Mouse (Mus musculus) urinary bladder, postnatal 14 days (tissue): ENCODE results near the gene Serpinb3d.
"Not testable (repeated sequence)": the region's sequence is repeated elsewhere in the genome, so short reads cannot be mapped to it uniquely, and the experiment has no call there.

Experiments used
- DNase-seq: peaks from one replicate; pipeline ENCODE4 v3.0.0; 2021; ENCODE audit warnings: low spot score

Serpinb3d gene

GRCm38 (mm10) chr1:107083406-107083805, at the start of gene Serpinb3d:
Gene Serpinb3d (minus strand): TSS chr1:107083506.
- no peak for DNase-seq

DNA sequence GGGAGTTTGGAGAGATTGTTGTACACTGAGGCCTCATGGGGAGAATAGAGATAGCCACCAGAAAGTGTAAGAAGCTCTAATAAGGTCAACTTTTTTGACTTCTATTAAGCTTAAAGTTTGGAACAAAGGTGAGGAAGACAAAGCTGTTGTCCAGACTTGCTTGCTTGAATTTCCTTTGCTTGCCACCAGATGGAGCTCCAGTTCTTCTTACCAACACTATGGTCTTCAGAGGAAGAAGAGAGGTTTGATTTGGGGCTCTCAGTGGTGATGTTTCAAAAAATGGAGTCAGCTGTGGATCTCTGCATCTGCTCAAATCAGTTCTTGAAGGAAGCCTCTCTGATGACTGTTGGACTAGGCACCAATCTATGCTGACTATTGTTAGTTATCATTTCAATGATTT, 44.1 kb upstream of the Serpinb3d start:
- not testable (repeated sequence) for DNase-seq

DNA sequence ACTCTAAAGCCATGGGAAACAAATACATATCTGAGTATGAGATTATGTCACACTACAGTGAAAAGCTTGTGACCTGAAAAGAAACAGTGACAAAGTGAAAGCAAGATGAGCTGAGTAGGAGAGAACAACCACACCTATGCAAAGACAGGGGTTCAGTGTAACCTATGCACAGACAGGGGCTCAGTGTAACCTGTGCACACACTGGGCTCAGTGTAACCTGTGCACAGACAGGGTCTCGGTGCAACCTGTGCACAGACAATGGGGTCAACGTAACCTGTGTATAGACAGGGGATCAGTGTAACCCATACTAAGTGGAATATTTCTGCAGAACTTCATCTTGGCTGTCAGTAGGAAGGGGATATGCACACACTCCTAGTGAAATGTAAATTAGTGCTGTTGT, 15.1 kb upstream of the Serpinb3d start:
- DNase-seq = no peak

DNA sequence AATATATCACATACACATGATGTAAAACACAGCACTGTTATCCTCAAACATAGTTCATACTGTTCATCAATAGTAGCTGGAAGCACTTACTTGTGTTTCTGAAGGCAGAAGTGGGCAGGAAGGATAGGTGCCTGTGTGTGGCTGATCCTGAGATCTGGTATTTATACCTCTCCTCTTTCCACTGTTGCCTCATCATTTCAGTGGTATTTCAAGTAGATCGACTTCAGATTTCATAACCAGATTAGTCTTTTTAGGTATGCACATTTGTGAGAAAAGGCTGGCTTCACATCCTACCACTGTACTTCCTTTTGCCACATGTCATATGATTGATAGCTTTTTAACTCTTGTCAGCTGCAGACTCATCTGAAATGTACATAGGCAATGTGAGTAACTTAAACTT, 31.1 kb downstream of the Serpinb3d start, which contains the start of gene Serpinb3a:
Serpinb3a (minus strand) TSS at position 101 of the 400 bp plus-strand sequence.
- DNase-seq = no peak

- DNase-seq = not testable (repeated sequence)
These were observed 49.1 kb downstream of the Serpinb3d start for GRCm38 (mm10) chr1:107034236-107034635.
